Mouse (Mus musculus): ENCODE results near the gene Hdac1. TPM values are rescaled to one million over a fixed set of nuclear protein-coding genes. Genes with fewer than 3 reads are reported as not detected.
A peak's percentile ranks its signal among the peaks of the same experiment; 100 is the strongest.

Hdac1 gene
- polyA plus RNA-seq, 1 experiment, result 55.1 TPM

DNA sequence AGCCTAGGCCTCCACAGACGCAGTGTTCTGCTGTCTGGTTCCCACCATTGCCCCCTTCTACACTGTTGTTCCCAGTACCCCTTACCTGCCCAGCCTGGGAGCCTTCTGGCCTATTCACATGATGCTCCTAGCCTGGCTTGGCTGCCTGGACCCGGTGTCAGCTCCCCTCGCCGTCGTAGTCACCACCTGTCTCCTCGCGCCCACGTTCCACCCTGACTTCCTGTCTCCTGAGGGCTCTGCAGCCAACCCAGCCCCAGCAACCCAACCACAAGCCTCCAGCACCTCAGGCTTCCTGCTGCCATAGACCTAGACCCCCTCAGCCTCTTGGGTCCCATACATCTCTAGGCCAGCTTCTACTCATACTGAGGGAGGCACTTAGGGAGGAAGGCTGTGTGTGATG is 30.9 kb upstream of the Hdac1 start, which contains the start of gene Lck:
Gene Lck, minus strand, starts transcription at position 212 of the 400 bp plus-strand sequence.
- DNase-seq (ENCODE audit: low read depth in 1 of 2, low spot score in 2 of 2), result peak; percentile 52 to 63
- TF ChIP-seq POLR2A (IDR thresholded peaks at IDR 0.05; ENCODE audit: low read depth, low read length), result peak; percentile 32; the same call in 1 of the 2 replicates
- no peak for TF ChIP-seq CTCF (IDR thresholded peaks at IDR 0.05; ENCODE audit: extremely low read depth, insufficient read depth, insufficient read length, insufficient replicate concordance)
- Histone ChIP-seq H3K4me1 (ENCODE audit: control insufficient read depth, insufficient read depth, insufficient read length) (peaks cover 21% of the 10 kb centered on the region; the same call in 1 of the 2 replicates), H3K27ac (ENCODE audit: insufficient read depth, low read length) (peak within 1 kb of the TSS; percentile 88), H3K36me3 (ENCODE audit: control insufficient read depth, insufficient read depth, low read length) (no peaks in the 10 kb centered on the region), H3K4me3 (ENCODE audit: extremely low read depth, insufficient read depth, insufficient read length) (peak within 1 kb of the TSS; percentile 58), H3K27me3 (ENCODE audit: control insufficient read depth, insufficient read depth, low read length) (no peaks in the 10 kb centered on the region)
- 17% methylated on average over 8 of the region's 8 CpGs for WGBS

DNA sequence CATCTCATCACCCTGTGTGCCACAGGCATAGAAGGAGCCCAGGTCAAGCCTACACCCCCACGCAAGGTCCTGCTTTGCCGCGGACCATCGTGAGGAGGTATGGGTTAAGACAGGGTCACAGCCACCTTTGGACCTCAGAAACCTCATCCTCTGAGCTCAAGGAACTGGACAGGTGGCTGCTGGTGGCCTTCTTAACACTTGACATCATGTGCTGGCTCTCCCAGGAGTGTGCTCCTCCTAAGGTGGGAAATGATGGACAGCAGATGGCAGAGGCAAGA is 30.5 kb upstream of the Hdac1 start:
- TF ChIP-seq CTCF (IDR thresholded peaks at IDR 0.05; ENCODE audit: extremely low read depth, insufficient read depth, insufficient read length, insufficient replicate concordance) (no peak), POLR2A (IDR thresholded peaks at IDR 0.05; ENCODE audit: low read depth, low read length) (no peak)
- no peaks in the 10 kb centered on the region for H3K36me3 ChIP-seq (ENCODE audit: control insufficient read depth, insufficient read depth, low read length)
- peak overlapping the region; percentile 88 for H3K27ac ChIP-seq (ENCODE audit: insufficient read depth, low read length)
- H3K4me1 ChIP-seq (ENCODE audit: control insufficient read depth, insufficient read depth, insufficient read length), result peaks cover 21% of the 10 kb centered on the region; the same call in 1 of the 2 replicates
- no peaks in the 10 kb centered on the region for H3K27me3 ChIP-seq (ENCODE audit: control insufficient read depth, insufficient read depth, low read length)
- H3K4me3 ChIP-seq (ENCODE audit: extremely low read depth, insufficient read depth, insufficient read length), result peak overlapping the region; percentile 58
- 89% methylated on average over 4 of the region's 4 CpGs for WGBS
- no peak for DNase-seq (ENCODE audit: low read depth in 1 of 2, low spot score in 2 of 2)

DNA sequence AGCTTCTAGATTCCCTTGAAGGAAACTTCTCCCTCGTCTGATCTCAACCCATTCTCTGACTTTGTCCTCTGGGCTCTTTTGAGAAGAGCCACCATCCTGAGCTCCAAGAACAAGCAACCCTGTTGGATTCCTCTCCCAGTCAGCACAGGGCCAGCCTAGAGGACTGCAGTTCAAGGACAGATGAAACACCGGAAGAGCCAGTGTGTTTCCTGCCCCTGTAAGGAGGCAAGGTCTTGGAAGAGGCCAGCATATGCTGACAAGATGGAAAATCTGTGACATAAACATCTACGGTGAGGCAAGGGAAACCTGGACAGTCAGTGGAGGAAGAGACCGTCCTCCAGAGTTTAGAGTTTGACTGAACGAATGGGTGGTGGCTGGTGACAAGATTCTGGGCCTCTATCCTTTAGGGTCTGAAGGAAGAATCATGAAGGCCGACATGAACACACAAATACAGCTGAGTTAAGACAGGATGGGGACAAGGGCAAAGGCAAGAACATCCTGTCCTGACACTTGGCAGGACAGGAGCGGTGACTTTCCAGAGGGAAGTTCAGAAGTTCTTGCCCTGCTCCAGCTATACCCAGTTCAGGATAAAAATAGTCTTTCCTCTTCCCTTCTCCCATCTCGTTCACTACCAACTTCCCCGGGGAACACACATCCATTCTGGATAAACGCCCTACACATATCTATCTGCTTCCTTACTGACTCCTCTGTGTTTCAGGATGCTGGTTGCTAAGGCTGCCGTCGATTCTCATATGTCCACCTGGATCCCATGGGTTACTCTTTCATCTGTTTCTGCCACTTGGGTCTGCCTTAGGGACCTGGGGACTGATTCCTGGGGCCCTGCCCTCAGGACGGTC is 30.0 kb upstream of the Hdac1 start:
- H3K36me3 ChIP-seq (ENCODE audit: control insufficient read depth, insufficient read depth, low read length), result no peaks in the 10 kb centered on the region
- DNase-seq (ENCODE audit: low read depth in 1 of 2, low spot score in 2 of 2), result no peak
- no peaks in the 10 kb centered on the region for H3K27me3 ChIP-seq (ENCODE audit: control insufficient read depth, insufficient read depth, low read length)
- TF ChIP-seq CTCF (IDR thresholded peaks at IDR 0.05; ENCODE audit: extremely low read depth, insufficient read depth, insufficient read length, insufficient replicate concordance) (no peak), POLR2A (IDR thresholded peaks at IDR 0.05; ENCODE audit: low read depth, low read length) (no peak)
- WGBS, result 66% methylated on average over 13 of the region's 13 CpGs
- peaks cover 21% of the 10 kb centered on the region; the same call in 1 of the 2 replicates for H3K4me1 ChIP-seq (ENCODE audit: control insufficient read depth, insufficient read depth, insufficient read length)
- H3K27ac ChIP-seq (ENCODE audit: insufficient read depth, low read length), result peak overlapping the region; percentile 88
- H3K4me3 ChIP-seq (ENCODE audit: extremely low read depth, insufficient read depth, insufficient read length), result peak overlapping the region; percentile 58

DNA sequence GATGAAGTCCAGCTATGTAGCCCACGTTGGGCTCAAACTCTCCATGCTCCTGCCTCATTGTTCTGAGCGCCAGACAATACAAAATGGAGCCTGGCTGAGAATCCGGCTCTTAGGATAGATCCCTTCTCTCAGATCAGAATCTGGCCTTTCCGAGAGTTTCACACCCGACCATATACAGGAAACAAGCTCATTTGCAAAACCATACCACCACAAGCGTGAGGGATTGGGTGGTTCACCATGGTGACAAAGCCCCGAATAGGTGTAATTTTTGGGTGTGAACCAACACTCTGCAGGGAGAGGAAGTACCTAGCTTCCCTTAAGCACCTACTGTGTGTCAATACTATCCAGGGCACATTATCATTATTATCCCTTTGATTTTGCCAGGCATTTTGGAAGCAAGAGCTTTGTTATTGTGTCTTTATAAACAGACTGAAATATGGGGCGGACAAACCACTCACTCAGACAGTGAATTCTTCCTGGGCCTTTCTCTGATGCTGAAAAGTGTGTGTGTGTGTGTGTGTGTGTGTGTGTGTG is 29.1 kb upstream of the Hdac1 start:
- no peak for TF ChIP-seq CTCF (IDR thresholded peaks at IDR 0.05; ENCODE audit: extremely low read depth, insufficient read depth, insufficient read length, insufficient replicate concordance)
- TF ChIP-seq POLR2A (IDR thresholded peaks at IDR 0.05; ENCODE audit: low read depth, low read length), result no peak
- WGBS, result 65% methylated on average over 8 of the region's 8 CpGs
- H3K27ac ChIP-seq (ENCODE audit: insufficient read depth, low read length), result peak overlapping the region; percentile 88
- H3K4me3 ChIP-seq (ENCODE audit: extremely low read depth, insufficient read depth, insufficient read length), result peak overlapping the region; percentile 58; the same call in 1 of the 2 replicates
- no peaks in the 10 kb centered on the region for H3K27me3 ChIP-seq (ENCODE audit: control insufficient read depth, insufficient read depth, low read length)
- DNase-seq (ENCODE audit: low read depth in 1 of 2, low spot score in 2 of 2), result no peak
- peaks cover 18% of the 10 kb centered on the region; the same call in 1 of the 2 replicates for H3K4me1 ChIP-seq (ENCODE audit: control insufficient read depth, insufficient read depth, insufficient read length)
- H3K36me3 ChIP-seq (ENCODE audit: control insufficient read depth, insufficient read depth, low read length), result no peaks in the 10 kb centered on the region

DNA sequence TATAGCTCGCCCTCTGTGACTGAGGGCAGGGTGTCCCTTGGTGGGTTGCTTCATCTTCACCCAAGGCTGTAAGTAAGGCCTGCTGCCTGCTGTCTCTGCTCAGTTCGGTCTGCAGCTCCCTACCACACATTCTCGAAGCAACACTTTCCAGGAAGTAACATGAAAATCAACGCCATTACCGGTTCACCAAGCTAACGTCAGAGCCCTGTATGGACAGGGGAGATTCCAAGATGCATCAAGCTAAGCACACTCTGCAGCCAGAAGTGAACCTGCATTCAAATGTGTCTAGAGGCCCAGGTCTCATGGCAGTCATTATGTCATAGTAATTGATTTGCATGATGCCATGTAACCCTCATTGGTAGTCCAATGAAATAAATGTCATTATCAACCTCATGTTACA is 27.5 kb upstream of the Hdac1 start:
- H3K4me3 ChIP-seq (ENCODE audit: extremely low read depth, insufficient read depth, insufficient read length), result 0 out of 2 replicates have a peak overlapping the region, but pooled peaks have one; percentile 11
- H3K36me3 ChIP-seq (ENCODE audit: control insufficient read depth, insufficient read depth, low read length), result no peaks in the 10 kb centered on the region
- no peak for DNase-seq (ENCODE audit: low read depth in 1 of 2, low spot score in 2 of 2)
- 58% methylated on average over 6 of the region's 6 CpGs for WGBS
- peak overlapping the region; percentile 64 for H3K27ac ChIP-seq (ENCODE audit: insufficient read depth, low read length)
- no peaks in the 10 kb centered on the region for H3K27me3 ChIP-seq (ENCODE audit: control insufficient read depth, insufficient read depth, low read length)
- peaks cover 17% of the 10 kb centered on the region; the same call in 1 of the 2 replicates for H3K4me1 ChIP-seq (ENCODE audit: control insufficient read depth, insufficient read depth, insufficient read length)
- TF ChIP-seq POLR2A (IDR thresholded peaks at IDR 0.05; ENCODE audit: low read depth, low read length), result no peak
- TF ChIP-seq CTCF (IDR thresholded peaks at IDR 0.05; ENCODE audit: extremely low read depth, insufficient read depth, insufficient read length, insufficient replicate concordance), result no peak

DNA sequence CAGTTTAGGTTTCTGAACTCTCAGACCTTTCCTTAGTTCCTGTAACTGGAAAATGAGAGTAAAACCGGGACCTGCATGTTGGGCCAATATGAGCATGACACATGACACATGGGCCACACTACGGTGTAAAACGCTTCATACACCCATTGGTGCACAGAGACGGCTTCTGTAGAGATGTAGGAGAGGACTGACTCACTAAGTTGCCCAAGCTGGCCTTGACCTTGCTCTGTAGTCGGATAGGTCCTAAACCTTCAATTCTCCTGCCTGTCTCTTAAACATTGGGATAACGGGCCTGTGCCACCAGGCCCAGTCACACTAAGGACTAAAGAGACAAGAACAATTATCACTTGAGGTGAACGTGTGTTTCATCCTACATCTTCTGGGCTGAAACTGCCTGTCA is 25.9 kb upstream of the Hdac1 start:
- DNase-seq (ENCODE audit: low read depth in 1 of 2, low spot score in 2 of 2), result no peak
- H3K36me3 ChIP-seq (ENCODE audit: control insufficient read depth, insufficient read depth, low read length), result no peaks in the 10 kb centered on the region
- H3K27me3 ChIP-seq (ENCODE audit: control insufficient read depth, insufficient read depth, low read length), result no peaks in the 10 kb centered on the region
- no peak for TF ChIP-seq POLR2A (IDR thresholded peaks at IDR 0.05; ENCODE audit: low read depth, low read length)
- WGBS, result 86% methylated on average over 7 of the region's 7 CpGs
- no peak overlapping the region for H3K4me3 ChIP-seq (ENCODE audit: extremely low read depth, insufficient read depth, insufficient read length)
- no peak overlapping the region for H3K27ac ChIP-seq (ENCODE audit: insufficient read depth, low read length)
- H3K4me1 ChIP-seq (ENCODE audit: control insufficient read depth, insufficient read depth, insufficient read length), result peaks cover 5% of the 10 kb centered on the region; the same call in 1 of the 2 replicates

DNA sequence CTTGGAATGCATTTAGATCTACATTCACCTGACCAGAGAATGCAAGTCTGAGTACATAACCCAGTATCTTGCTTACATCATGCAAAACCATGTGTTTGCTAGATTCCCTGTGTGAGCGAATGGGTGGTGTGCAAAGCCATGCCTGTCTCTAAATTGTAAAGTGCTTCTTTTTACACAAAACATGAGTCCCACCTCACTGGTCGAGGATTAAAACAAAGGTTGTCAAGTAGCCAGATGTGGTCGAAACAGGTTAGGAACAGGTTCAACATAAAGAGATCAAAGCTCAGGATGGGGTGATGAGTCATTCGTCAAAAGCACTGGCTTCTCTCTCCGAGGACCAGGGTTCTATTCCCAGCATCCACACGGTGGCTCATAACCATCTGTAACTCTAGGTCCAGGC is 22.6 kb upstream of the Hdac1 start:
- no peaks in the 10 kb centered on the region; the same call in 1 of the 2 replicates for H3K4me1 ChIP-seq (ENCODE audit: control insufficient read depth, insufficient read depth, insufficient read length)
- no peak overlapping the region for H3K27ac ChIP-seq (ENCODE audit: insufficient read depth, low read length)
- no peaks in the 10 kb centered on the region for H3K27me3 ChIP-seq (ENCODE audit: control insufficient read depth, insufficient read depth, low read length)
- H3K36me3 ChIP-seq (ENCODE audit: control insufficient read depth, insufficient read depth, low read length), result no peaks in the 10 kb centered on the region
- DNase-seq (ENCODE audit: low read depth in 1 of 2, low spot score in 2 of 2), result no peak
- TF ChIP-seq CTCF (IDR thresholded peaks at IDR 0.05; ENCODE audit: extremely low read depth, insufficient read depth, insufficient read length, insufficient replicate concordance), result no peak
- TF ChIP-seq POLR2A (IDR thresholded peaks at IDR 0.05; ENCODE audit: low read depth, low read length), result no peak
- 72% methylated on average over 6 of the region's 6 CpGs for WGBS
- H3K4me3 ChIP-seq (ENCODE audit: extremely low read depth, insufficient read depth, insufficient read length), result no peak overlapping the region
